20 mouse cellular contexts compared by ENCODE assay signal in genomic region chrX:103628890-103629289, GRCm38 (mm10). TPM values are rescaled to one million over a fixed set of nuclear protein-coding genes. Genes with fewer than 3 reads are reported as not detected.
DNase-seq lines count a peak whose midpoint lies in the region; ATAC-seq and TF ChIP-seq lines count a peak whose summit lies in the region.
"Had no signal": no experiment of that assay in that cellular context is flagged by ENCODE, and none has a peak within 500 bp of the region (broad histone marks: within the 10 kb centered on the region; RNA-seq: fewer than 3 reads in every experiment).

No protein-coding gene starts in this region.

- TF ChIP-seq CTCF in kidney, postnatal 0 days (IDR thresholded peaks at IDR 0.05; ENCODE audit: low read depth): peak; percentile 50; the same call in 1 of the 2 replicates
- TF ChIP-seq CTCF in midbrain, postnatal 0 days (IDR thresholded peaks at IDR 0.05): 0 out of 2 replicates have a peak, but pooled peaks have one; percentile 24

- no peak overlapping the region for H3K4me3 ChIP-seq in kidney, postnatal 0 days (replicated peaks; ENCODE audit: low read depth, low read length)
- no peak overlapping the region for H3K4me3 ChIP-seq in kidney, embryonic 15.5 days (replicated peaks)
- H3K4me3 ChIP-seq in midbrain, postnatal 0 days (ENCODE audit: low read depth, low read length): no peak overlapping the region
- no peak overlapping the region for H3K4me3 ChIP-seq in midbrain, embryonic 11.5 days (ENCODE audit: low read depth, low read length)
- H3K4me3 ChIP-seq: embryonic facial prominence, embryonic 12.5 days; forebrain, embryonic 10.5 days; midbrain, embryonic 12.5 days had no signal

- ATAC-seq in kidney, postnatal 0 days (replicated peaks; ENCODE audit: low FRiP score, low read depth): no peak
- no peak for ATAC-seq in kidney, embryonic 15.5 days (replicated peaks; ENCODE audit: low FRiP score)
- no peak for ATAC-seq in midbrain, postnatal 0 days (ENCODE audit: low FRiP score)
- ATAC-seq in midbrain, embryonic 11.5 days (ENCODE audit: low FRiP score): no peak
- ATAC-seq: hindbrain, embryonic 16.5 days had no signal

- no peak overlapping the region for H3K27ac ChIP-seq in kidney, postnatal 0 days
- H3K27ac ChIP-seq in kidney, embryonic 15.5 days: no peak overlapping the region
- no peak overlapping the region for H3K27ac ChIP-seq in midbrain, postnatal 0 days (ENCODE audit: low read depth, low read length)
- no peak overlapping the region for H3K27ac ChIP-seq in midbrain, embryonic 11.5 days (ENCODE audit: low read depth, low read length)
- H3K27ac ChIP-seq: embryonic facial prominence, embryonic 12.5 days; forebrain, embryonic 10.5 days; midbrain, embryonic 12.5 days had no signal

- no peak for DNase-seq in kidney, postnatal 0 days (ENCODE audit: low spot score)
- no peak for DNase-seq in midbrain, postnatal 0 days (ENCODE audit: low spot score)
- DNase-seq in midbrain, embryonic 11.5 days (ENCODE audit: low spot score, missing footprints): no peak
- DNase-seq in ZHBTc4 (ENCODE audit: low read depth, low spot score): peak; percentile 18
- DNase-seq in retina, postnatal 1 day: peak; percentile 8
- no peak for DNase-seq in gastrocnemius, adult 18-20 months (ENCODE audit: low spot score)
- no peak for DNase-seq in urinary bladder, postnatal 10 days (ENCODE audit: low spot score)
- DNase-seq: adrenal gland, adult 2 months had no signal

- H3K9ac ChIP-seq in kidney, postnatal 0 days (ENCODE audit: low read depth, low read length): no peak overlapping the region
- no peak overlapping the region for H3K9ac ChIP-seq in kidney, embryonic 15.5 days
- no peak overlapping the region for H3K9ac ChIP-seq in midbrain, postnatal 0 days (replicated peaks; ENCODE audit: low read length, poor library complexity, severe bottlenecking)
- no peak overlapping the region for H3K9ac ChIP-seq in midbrain, embryonic 11.5 days (ENCODE audit: low read length)
- H3K9ac ChIP-seq: embryonic facial prominence, embryonic 12.5 days; midbrain, embryonic 12.5 days had no signal

- H3K9me3 ChIP-seq in kidney, postnatal 0 days (replicated peaks; ENCODE audit: low read length): no peaks in the 10 kb centered on the region
- no peaks in the 10 kb centered on the region for H3K9me3 ChIP-seq in kidney, embryonic 15.5 days (replicated peaks)
- no peaks in the 10 kb centered on the region for H3K9me3 ChIP-seq in midbrain, postnatal 0 days (ENCODE audit: low read length)
- H3K9me3 ChIP-seq in midbrain, embryonic 11.5 days (ENCODE audit: control insufficient read depth, low read length): no peaks in the 10 kb centered on the region
- H3K9me3 ChIP-seq: embryonic facial prominence, embryonic 12.5 days; forebrain, embryonic 10.5 days; midbrain, embryonic 12.5 days had no signal

- H3K27me3 ChIP-seq in kidney, postnatal 0 days (ENCODE audit: insufficient read depth, low read length): no peaks in the 10 kb centered on the region
- H3K27me3 ChIP-seq in kidney, embryonic 15.5 days: 0 out of 2 replicates have a peak, but pooled peaks cover 3% of the 10 kb centered on the region
- H3K27me3 ChIP-seq in midbrain, postnatal 0 days (ENCODE audit: insufficient read depth, low read length): no peaks in the 10 kb centered on the region; the same call in 1 of the 2 replicates
- H3K27me3 ChIP-seq in midbrain, embryonic 11.5 days (ENCODE audit: control insufficient read depth, insufficient read depth, low read length): peaks cover 2% of the 10 kb centered on the region; the same call in 1 of the 2 replicates
- H3K27me3 ChIP-seq: embryonic facial prominence, embryonic 12.5 days had no signal

- no peaks in the 10 kb centered on the region for H3K36me3 ChIP-seq in kidney, postnatal 0 days (ENCODE audit: insufficient read depth, low read length)
- H3K36me3 ChIP-seq in kidney, embryonic 15.5 days: no peaks in the 10 kb centered on the region
- no peaks in the 10 kb centered on the region for H3K36me3 ChIP-seq in midbrain, postnatal 0 days (ENCODE audit: insufficient read depth, low read length)
- H3K36me3 ChIP-seq in midbrain, embryonic 11.5 days (ENCODE audit: control insufficient read depth, insufficient read depth, low read length): no peaks in the 10 kb centered on the region
- H3K36me3 ChIP-seq: embryonic facial prominence, embryonic 12.5 days; forebrain, embryonic 10.5 days; midbrain, embryonic 12.5 days had no signal

- 64% methylated on average over 1 of the region's 1 CpGs for WGBS in kidney, postnatal 0 days
- 89% methylated on average over 1 of the region's 1 CpGs for WGBS in kidney, embryonic 15.5 days
- 86% methylated on average over 1 of the region's 1 CpGs for WGBS in midbrain, postnatal 0 days
- 58% methylated on average over 1 of the region's 1 CpGs for WGBS in midbrain, embryonic 11.5 days

- no peaks in the 10 kb centered on the region for H3K4me1 ChIP-seq in kidney, postnatal 0 days (replicated peaks; ENCODE audit: insufficient read depth, low read length)
- H3K4me1 ChIP-seq in kidney, embryonic 15.5 days: no peaks in the 10 kb centered on the region
- H3K4me1 ChIP-seq in midbrain, postnatal 0 days (ENCODE audit: insufficient read depth, low read length): no peaks in the 10 kb centered on the region
- H3K4me1 ChIP-seq in midbrain, embryonic 11.5 days (ENCODE audit: control insufficient read depth, insufficient read depth, low read length): no peaks in the 10 kb centered on the region; the same call in 1 of the 2 replicates
- H3K4me1 ChIP-seq: embryonic facial prominence, embryonic 12.5 days; midbrain, embryonic 12.5 days had no signal

- no peak overlapping the region for H3K4me2 ChIP-seq in kidney, postnatal 0 days (ENCODE audit: low read length)
- no peak overlapping the region for H3K4me2 ChIP-seq in kidney, embryonic 15.5 days
- H3K4me2 ChIP-seq in midbrain, postnatal 0 days (ENCODE audit: low read depth, low read length, poor library complexity, severe bottlenecking): no peak overlapping the region
- H3K4me2 ChIP-seq in midbrain, embryonic 11.5 days: no peak overlapping the region
- H3K4me2 ChIP-seq: embryonic facial prominence, embryonic 12.5 days; midbrain, embryonic 12.5 days had no signal

RNA-seq across cellular contexts. Expression of gene Zcchc13, which starts 1.5 kb away (rescaled TPM):
- not detected in 2 replicates for polyA plus RNA-seq in kidney, postnatal 0 days (2015; fragmentation: Nextera tagmentation; extraction: Ambion mirVana)
- not detected in 2 replicates for polyA plus RNA-seq in kidney, embryonic 15.5 days (2015; fragmentation: Nextera tagmentation; extraction: Ambion mirVana)
- not detected in 2 replicates for total RNA-seq in midbrain, postnatal 0 days (2014; rRNA removed)
- not detected in 2 replicates for polyA plus RNA-seq in midbrain, postnatal 0 days (2015; fragmentation: Nextera tagmentation; extraction: Ambion mirVana)
- polyA plus RNA-seq in midbrain, embryonic 11.5 days (2014; fragmentation: Nextera tagmentation; extraction: Ambion mirVana): not detected in 2 replicates
- not detected for total RNA-seq in gastrocnemius, adult 18-20 months (2021)
- total RNA-seq: adrenal gland, adult 2 months; granulocyte monocyte progenitor cell, adult 5-6 weeks; left cerebral cortex, adult 18-20 months had no signal
- polyA plus RNA-seq: adrenal gland, adult 2 months; embryonic facial prominence, embryonic 12.5 days; forebrain, embryonic 10.5 days; heart, embryonic 16.5 days; hindbrain, embryonic 16.5 days; limb, embryonic 14.5 days; lung, embryonic 16.5 days; midbrain, embryonic 12.5 days; small intestine, adult 2 months; stomach, embryonic 16.5 days had no signal

Comparison
In these comparisons a context has a peak if more than half of its experiments do, and no peak if none do; other contexts are left out.
1. DNase-seq: peak in ZHBTc4 (single experiment) and retina, postnatal 1 day (single experiment); none in kidney, postnatal 0 days (single experiment), midbrain, postnatal 0 days (single experiment), midbrain, embryonic 11.5 days (single experiment), gastrocnemius, adult 18-20 months (single experiment) and urinary bladder, postnatal 10 days (single experiment).